Mouse (Mus musculus): ENCODE data around the gene Lrrc1. TPM values are rescaled to one million over a fixed set of nuclear protein-coding genes. Genes with fewer than 3 reads are reported as not detected.

Gene Lrrc1
- polyA plus RNA-seq, 2 experiments from 2014 or later, result 2.2 to 3.6 TPM

DNA sequence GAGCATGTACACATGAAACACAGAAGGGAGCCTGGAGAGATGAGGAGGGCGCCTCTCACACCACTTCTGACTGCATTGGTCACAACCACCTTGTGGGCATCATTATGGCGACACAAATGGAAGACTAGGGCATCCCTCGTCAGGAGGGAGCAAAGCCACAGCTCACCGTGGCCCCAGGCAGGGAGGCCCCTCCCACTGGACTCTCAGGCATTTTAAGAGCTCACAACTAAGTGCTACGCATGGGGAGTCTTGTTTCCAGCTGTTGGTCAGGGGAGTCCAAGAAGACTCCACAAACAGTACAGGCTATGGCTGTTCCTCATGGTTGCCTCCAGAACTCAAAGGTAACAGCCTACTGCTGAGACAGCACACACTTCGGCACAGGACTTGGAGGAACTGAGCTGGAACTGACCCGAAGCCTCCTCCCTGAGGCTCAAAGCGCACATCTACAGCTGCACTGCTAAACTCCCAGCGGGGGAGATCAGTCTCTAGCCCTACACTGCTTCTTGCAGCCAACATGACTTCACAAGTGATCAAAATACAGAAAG lies 83.2 kb downstream of the Lrrc1 start:
- ATAC-seq, result no peak

- ATAC-seq, result no peak
Measured at GRCm38 (mm10) chr9:77460408-77460807, 84.3 kb downstream of the Lrrc1 start.

DNA sequence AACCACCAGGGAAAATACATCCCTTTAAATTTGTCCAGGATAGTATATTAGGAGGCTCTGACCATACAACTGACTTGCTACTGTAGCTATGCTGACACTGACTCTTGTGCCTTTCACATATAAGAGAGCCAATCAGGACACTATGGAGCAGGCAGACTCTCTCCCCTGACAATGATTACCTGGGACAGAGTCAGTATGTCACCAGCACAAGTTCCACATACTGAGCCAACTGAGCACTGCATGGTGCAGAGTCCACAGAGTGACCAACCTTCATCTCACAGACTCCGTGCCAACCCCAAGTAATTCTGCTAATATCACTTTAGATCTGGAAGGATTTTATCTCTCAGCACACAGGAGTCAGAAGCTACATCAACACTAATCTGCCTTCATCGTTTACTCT lies 85.3 kb downstream of the Lrrc1 start:
- ATAC-seq, result no peak

- no peak for ATAC-seq
Measured at GRCm38 (mm10) chr9:77456169-77456826, 88.4 kb downstream of the Lrrc1 start.

DNA sequence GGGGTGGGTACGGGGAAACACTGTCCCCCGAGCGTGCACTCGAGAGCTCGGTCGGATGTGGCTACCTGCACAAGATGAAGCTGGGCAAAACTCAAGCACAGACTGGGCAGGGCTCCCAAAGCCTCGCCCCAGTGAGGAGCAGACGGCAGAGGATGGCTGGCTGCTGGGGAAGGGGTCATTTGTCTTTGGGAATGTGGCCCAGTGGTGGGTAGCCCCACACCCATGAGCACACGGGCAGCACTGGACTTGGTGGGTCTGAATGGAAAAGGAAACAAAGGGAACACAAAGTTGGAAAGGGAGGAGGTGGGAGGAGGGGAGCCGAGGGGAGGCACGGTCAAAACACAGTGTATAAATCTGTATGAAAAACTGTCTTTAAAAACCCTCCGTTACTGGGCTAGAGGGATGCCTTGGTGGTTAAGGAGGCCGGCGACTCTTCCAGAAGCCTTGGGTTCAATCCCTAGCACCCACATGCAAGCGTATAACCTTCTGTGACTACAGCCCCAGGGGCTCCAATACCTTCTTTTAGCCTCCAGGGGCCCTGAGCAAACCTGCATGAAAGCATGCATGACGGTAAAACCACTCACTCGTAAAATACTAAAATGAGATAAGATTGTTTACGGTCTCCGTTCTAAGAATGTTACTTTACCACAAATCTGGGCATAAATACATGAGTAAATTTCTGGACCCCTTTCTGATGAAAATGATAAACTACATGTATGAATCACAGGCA lies 89.1 kb downstream of the Lrrc1 start:
- no peak for ATAC-seq

DNA sequence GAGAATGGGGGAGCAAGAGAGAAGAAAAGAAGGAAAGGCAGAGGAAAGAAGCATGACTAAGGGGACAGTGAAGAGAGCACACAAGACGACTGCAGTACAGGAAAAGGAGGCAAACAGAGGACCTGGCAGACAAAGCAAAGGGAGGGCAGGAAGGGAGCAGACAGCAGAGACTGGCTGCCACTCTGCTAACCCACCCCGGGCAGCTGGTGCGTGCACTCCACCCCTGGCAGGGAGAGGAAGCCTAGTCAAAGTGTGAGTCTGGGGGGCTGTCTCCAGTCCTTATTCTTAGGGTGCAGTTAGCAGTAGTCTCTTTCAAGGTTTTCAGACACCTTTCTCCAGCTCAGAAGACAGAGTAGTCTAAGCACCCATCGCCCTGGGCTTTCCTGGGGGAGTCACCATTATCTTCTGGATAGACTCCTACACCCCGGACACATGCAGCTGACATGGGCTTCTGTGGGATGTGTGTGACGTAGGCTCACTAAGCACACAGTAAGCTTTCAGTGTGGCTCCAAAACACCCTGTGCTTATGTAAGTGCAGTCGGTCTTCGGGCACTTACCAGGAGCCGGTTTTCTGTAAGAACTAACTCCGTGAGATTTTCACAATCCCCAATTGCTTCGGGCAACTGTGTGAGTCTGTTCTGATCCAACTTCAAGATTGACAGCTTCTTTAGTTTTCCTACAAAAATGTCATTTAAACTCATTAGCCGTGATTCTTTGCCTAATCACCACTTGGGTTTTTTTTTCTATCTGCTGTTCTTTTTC lies 92.4 kb downstream of the Lrrc1 start:
- ATAC-seq, result no peak

DNA sequence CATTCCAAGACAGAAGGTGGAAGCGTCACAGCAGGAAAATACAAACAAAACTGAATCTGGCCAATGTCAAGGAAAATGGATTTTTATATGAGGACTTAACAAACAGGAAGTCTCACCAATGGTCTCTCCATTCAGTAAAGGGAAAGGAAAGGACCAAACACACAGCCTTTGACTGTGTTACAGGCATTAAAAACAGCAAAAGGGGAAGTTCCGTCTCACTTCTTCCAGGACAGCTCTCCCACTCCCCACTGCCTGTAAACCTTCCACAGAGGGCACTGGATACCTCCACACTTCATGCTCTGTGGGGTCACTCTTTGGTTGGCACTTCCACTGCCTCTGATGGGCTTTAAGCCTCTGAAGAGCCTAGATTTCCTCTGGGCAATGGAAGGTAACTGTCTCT lies 94.2 kb downstream of the Lrrc1 start:
- no peak for ATAC-seq

DNA sequence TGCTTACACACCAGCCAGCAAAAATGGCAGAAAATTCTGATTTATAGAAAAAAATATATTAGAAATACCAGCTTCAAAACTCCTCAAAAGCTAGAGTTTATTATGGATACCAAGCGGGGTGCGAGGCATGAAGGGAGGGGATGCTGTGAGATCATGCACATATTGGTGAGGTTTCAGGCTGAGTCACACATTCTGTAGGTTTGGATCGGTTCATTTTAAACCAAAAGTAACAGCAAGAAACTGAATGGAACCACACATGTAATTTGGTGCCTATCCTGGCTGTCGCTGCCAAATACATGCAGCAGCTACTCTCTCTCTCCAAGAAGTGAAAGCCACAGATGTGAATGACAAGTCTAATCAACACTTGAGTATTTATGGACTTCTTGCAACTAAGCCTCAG lies 99.8 kb downstream of the Lrrc1 start:
- no peak for ATAC-seq

- no peak for ATAC-seq
Measured at GRCm38 (mm10) chr9:77439371-77439770, 105.3 kb downstream of the Lrrc1 start.

GRCm38 (mm10) chr9:77438836-77439271 lies 105.8 kb downstream of the Lrrc1 start:
- ATAC-seq, result no peak

DNA sequence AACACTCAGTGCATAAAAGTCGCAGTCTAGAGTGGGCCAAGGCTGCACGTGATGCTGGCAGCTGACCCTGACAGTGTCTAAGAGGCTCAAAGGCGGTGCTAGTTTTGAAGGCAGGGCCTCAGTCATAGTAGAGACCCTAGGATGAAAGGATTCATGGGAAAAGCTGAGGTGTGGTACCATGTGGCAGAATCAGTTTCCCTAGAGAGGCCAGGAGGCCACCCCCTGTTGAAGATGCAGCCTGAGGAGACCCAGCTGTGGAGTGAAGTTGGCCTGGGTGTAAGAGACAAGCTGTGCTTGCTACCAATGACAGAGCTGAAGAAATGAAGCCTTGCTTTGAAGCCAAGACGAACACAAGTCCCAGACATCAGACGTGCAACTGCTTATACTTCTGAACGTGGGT lies 107.5 kb downstream of the Lrrc1 start:
- ATAC-seq, result no peak

DNA sequence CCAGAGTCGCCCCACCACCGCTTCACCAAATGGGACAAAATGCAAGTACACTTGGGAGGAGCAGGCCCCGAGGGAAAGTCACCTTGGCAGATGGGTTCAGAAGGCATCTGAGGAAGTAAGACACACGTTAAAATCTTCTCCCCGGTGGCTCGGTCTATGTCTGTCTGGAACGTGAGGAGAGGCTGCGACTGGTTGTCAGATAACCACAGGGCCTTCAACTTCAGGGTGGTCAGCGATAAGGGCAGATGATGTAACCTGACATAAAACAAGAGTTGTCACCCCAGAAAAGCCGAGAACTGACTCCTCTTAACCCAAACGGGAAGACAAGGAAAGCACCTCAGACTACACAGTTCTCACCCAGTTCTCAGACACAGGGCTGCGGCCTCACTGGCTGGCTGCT lies 109.7 kb downstream of the Lrrc1 start:
- no peak for ATAC-seq

DNA sequence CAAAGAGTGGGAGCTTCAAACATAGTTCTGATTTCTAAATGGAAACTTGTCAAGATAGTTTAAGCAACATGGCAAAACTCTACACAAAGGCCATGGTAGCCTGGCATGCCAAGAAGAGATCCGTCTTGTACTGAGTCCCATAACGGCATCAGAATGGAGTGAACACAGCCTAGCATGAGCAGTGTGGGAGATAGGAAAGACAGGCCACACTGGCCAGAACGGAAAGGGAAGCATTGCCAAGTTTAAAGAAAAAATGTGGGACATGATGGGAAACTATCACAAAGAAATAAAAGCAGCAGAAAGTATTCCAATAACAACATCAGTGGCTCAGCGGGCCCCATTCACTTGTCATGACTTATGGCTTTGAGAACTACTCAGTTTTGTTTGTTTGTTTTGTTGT lies 111.2 kb downstream of the Lrrc1 start:
- ATAC-seq, result no peak

GRCm38 (mm10) chr9:77432030-77432429 lies 112.6 kb downstream of the Lrrc1 start:
- ATAC-seq, result no peak

DNA sequence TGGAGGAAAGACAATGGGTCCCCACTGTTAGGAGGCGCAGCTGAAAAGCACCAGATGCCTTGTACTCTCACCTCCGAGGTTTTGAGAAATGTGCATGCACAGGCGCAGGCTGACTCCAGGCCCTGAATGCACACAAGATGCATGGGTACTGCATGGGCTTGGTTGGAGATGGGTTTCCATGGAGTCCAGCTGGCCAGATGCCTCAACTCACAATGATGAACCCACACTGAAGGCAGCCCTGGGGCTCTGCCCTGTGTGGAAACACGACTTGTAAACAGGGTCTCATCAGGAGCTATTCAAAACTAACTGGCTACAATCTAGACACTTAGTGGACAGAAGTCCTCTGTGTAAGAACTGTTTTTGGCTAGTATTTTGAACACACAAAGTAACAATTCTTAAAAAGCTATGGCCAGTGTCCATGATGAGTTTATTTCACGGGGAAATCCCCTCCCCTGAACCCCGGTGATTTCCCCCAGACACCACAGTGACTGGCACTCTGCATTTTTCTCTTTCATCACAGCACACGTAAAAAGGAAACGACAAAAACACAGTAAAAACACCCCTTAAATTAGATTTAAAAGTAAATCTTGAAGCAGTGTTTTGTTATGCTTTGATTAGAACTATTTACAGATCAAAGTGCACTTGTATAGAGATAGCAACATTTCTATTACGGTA lies 114.1 kb downstream of the Lrrc1 start:
- ATAC-seq, result peak; percentile 79

- ATAC-seq, result no peak
Measured at GRCm38 (mm10) chr9:77429230-77430015, 115.2 kb downstream of the Lrrc1 start.

DNA sequence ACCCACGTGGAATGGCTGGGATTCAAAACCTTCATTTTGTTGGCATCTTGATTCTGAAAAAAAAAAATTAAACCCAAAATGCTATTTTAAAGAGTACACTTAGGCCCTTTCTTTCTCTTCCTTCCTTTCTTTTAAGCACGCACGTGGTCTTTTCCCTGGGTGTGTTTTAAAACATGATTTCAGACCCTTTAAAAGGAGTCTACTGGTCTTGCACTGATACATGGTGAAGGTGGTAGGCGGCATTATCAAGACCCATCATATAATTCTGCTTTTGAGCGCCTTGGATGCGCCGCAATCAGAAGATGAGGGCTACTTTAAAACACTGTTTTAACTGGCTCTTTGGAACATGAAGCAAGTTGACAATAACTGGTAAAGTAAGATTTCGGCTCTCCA lies 115.9 kb downstream of the Lrrc1 start:
- ATAC-seq, result no peak

- ATAC-seq, result no peak
Measured at GRCm38 (mm10) chr9:77428115-77428747, 116.4 kb downstream of the Lrrc1 start.

DNA sequence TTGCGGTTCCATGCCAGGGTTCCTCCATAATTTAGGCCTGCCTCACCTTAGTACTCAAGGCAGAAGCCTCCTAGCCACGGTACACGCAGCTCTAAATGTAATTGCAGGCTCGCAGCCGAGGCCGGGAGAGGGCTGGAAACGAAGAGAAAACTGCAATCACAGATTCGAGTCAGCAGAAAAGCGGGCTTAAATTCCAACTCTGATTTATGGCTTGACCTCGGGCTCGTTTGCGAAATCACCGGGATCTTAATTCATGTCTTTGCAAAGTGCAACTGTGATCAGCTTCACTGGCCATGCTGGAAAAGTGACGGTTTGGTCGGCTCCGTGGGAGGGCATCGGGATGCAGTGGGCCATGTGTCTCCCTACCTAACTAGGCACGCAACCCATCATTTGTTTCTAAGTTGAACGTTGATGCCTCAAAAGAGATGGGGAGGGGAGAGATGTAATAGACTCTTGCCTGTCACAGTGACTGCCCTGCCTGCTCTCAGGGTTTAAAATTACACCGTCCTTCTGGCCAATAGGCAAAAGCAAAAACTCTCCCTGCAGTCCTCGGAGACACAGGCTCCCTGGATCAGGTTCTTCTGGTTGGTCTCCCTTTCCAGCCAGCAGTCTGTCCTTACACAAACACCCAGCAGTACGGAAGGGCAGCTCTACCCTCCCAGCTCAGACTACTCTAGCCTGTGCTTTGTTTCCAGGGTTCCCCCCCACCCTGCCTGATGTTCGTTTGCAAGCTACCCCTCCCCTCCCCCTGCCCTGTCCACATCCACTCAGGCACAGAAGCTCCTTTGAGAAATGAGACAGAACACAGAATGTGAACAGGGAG lies 117.2 kb downstream of the Lrrc1 start:
- ATAC-seq, result no peak

- no peak for ATAC-seq
Measured at GRCm38 (mm10) chr9:77426110-77426509, 118.6 kb downstream of the Lrrc1 start.

GRCm38 (mm10) chr9:77425553-77425952 lies 119.1 kb downstream of the Lrrc1 start:
- ATAC-seq, result no peak
